Mouse (Mus musculus) neural tube, embryonic 14.5 days (tissue): ENCODE data around the gene Inca1. TPM values are rescaled to one million over a fixed set of nuclear protein-coding genes. Genes with fewer than 3 reads are reported as not detected.

Source experiments
- ATAC-seq: fragments of 200-750 bp; cut with Nextera tagmentation; 2 replicates; pipeline ENCODE4 v1.8.0; 2017; ENCODE audit warnings: low read depth, mild to moderate bottlenecking, moderate TSS enrichment, moderate library complexity
- H3K27ac ChIP-seq: fragments of 300-500 bp; sonication (generic); 2 replicates; pipeline ENCODE4 v1.5.1; 2014; ENCODE audit warnings: low read depth, mild to moderate bottlenecking, control low read depth, low read length, moderate library complexity, mixed read lengths
- H3K27me3 ChIP-seq: fragments of 300-500 bp; sonication (generic); 2 replicates; pipeline ENCODE4 v1.6.1; 2014; ENCODE audit warnings: low read length; ENCODE audit not compliant: control insufficient read depth, insufficient read depth
- H3K36me3 ChIP-seq: fragments of 300-500 bp; sonication (generic); 2 replicates; pipeline ENCODE4 v1.6.1; 2014; ENCODE audit warnings: low read length, mixed read lengths; ENCODE audit not compliant: control insufficient read depth, insufficient read depth
- H3K4me1 ChIP-seq: fragments of 300-500 bp; sonication (generic); 2 replicates; pipeline ENCODE4 v1.6.1; 2014; ENCODE audit warnings: low read length; ENCODE audit not compliant: control insufficient read depth, insufficient read depth
- H3K4me2 ChIP-seq: fragments of 300-500 bp; sonication (generic); 2 replicates; pipeline ENCODE4 v1.6.1; 2014; ENCODE audit warnings: mild to moderate bottlenecking, low read depth, low read length, control low read depth
- H3K4me3 ChIP-seq: fragments of 300-500 bp; sonication (generic); 2 replicates; pipeline ENCODE4 v1.5.1; 2014; ENCODE audit warnings: low read depth, low read length, control low read depth, mixed read lengths
- H3K9ac ChIP-seq: fragments of 300-500 bp; sonication (generic); replicated peaks from 2 replicates; pipeline ENCODE4 v1.6.1; 2014; ENCODE audit warnings: low read depth, mild to moderate bottlenecking, control low read depth, low read length, mixed read lengths
- H3K9me3 ChIP-seq: fragments of 300-500 bp; sonication (generic); 2 replicates; pipeline ENCODE4 v1.6.1; 2016; ENCODE audit warnings: low read length; ENCODE audit not compliant: control insufficient read depth
- WGBS: fragments of 180-500 bp; shearing (Covaris S2); extraction: QIAGEN DNeasy Blood & Tissue Kit; methylation state at CpG from one replicate; pipeline ENCODE4 v1.1.7; 2014; 5-methylcytosine and 5-hydroxymethylcytosine counted together
- polyA plus RNA-seq: library from polyadenylated mRNA; unstranded; fragments of >200 nt; fragmentation: Nextera tagmentation; extraction: Ambion mirVana; gene quantifications from 2 replicates; pipeline ENCODE4 v1.2.1, GENCODE M21; 2014

Inca1 gene
- polyA plus RNA-seq, 1 experiment from 2014 or later: 1.4 TPM

DNA sequence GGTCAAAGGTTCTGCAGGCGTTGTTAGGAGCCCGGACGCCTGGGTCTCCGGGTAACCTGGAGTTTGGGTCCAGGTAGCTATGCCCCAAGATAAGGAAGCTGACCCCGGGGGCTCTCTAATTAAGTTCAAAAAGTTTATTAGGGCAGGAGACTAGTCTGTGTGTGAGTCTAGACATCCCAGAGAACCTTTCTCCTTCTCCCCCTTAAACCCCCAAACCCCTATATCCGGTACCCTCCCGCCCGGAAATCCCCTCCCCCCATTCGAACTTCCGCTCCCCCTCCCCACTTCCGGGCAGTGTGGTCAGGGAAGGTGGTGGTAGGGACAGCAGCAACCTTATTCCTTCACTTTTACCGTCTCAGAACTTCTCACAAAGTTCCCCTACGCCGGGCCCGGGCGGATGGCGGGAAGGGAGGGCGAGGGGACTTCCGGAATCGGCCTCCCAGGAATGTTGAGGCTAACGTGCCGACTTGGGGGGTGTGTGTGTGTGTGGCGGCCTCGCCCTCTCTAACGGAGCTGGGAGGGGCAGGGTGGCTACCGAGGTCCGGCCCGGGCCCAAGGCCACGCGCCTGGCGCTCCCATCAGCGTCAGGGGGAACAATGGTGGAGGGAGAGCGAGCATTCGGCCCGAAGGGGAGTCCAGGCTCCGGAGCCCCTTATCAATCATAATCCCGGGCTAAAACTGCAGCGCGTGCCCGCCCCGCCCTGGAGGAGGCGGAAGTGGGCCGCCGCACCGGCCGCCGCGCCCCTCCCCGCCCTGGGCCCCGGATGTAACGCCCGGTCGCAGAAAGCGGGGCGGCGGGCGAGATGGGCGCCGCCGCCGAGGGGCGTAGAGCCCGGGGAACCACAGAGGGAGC, 46.4 kb downstream of the Inca1 start:
- WGBS: under 1% methylated on average over 45 of the region's 63 CpGs
- Histone ChIP-seq H3K36me3 (peaks cover 30% of the 10 kb centered on the region), H3K4me3 (peak overlapping the region; percentile 98), H3K27ac (peak overlapping the region; percentile 96), H3K4me2 (peak overlapping the region; percentile 91), H3K9ac (peak overlapping the region; percentile 95), H3K9me3 (no peaks in the 10 kb centered on the region), H3K4me1 (peaks cover 25% of the 10 kb centered on the region), H3K27me3 (no peaks in the 10 kb centered on the region)
- peak; percentile 60 for ATAC-seq

DNA sequence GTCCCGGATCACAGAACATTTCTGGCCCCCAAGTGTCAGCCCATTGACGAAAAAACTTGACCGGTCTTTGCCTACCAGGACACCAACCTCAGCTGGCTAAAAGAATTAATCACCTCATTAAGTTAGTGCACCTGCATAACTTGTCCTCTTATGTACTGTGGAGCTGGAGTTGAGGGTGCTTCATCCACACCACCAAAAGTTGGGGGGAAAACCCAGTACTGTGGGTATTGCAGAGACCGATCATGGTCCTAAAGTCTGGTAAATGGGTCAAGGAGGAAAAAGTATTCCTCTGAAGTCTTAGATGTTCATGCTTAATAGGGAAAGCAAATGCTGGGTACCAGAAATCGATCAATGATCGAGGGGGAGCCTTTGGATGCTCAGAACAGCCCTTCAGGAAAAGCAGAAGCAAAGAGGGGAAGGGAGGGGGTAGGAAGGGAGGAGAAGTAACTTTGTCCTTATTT, 47.0 kb downstream of the Inca1 start:
- Histone ChIP-seq H3K9me3 (no peaks in the 10 kb centered on the region), H3K9ac (peak overlapping the region; percentile 95; the same call in 1 of the 2 replicates), H3K4me3 (peak overlapping the region; percentile 98), H3K4me1 (peaks cover 31% of the 10 kb centered on the region), H3K36me3 (peaks cover 30% of the 10 kb centered on the region), H3K27me3 (no peaks in the 10 kb centered on the region), H3K27ac (no peak overlapping the region), H3K4me2 (peak overlapping the region; percentile 91)
- 68% methylated on average over 6 of the region's 6 CpGs for WGBS
- no peak for ATAC-seq

DNA sequence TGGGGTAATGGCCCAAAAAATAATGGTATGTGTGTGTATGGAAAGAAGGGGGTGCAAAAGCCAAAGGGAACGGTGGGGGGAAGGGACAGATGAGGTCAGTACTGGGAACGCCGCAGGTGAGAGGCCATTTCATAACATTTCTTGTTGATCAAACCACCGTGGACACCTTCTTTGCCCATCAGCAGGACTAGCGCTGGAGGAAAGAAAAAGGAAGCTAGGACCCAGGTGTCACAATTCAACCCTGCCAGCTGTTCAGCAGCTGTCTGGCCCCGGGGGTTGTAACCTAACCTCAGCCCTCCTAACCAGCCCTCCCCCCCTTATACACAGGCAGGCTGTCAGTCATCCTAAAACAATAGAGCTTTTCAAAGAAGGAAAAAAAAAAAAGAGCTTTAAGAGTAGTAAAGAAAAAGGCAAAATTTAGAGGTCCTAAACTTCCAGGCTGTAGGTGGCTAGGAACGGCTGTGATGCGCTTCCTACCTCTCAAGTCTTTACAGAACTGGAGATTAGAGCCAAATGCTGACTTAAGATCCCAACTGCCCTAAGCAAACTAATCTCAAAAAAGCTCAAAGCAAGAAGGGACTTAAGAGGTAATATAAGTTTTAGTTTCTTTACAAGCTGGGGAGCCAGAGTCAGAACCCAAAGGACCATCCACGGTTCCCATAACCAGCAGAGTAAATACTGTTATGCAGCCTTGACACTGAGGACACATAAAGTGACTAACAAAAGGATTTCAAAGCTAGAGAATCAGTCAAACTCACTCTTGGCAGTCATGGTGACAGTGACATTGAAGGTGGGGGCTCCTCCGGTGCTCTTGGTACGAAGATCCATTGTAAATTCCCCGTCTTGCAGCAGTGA, 47.7 kb downstream of the Inca1 start:
- Histone ChIP-seq H3K4me1 (peaks cover 34% of the 10 kb centered on the region), H3K4me2 (peak overlapping the region; percentile 91), H3K9me3 (no peaks in the 10 kb centered on the region), H3K9ac (no peak overlapping the region), H3K4me3 (peak overlapping the region; percentile 98; the same call in 1 of the 2 replicates), H3K36me3 (peaks cover 30% of the 10 kb centered on the region), H3K27ac (no peak overlapping the region), H3K27me3 (no peaks in the 10 kb centered on the region)
- WGBS: 72% methylated on average over 12 of the region's 12 CpGs
- ATAC-seq: no peak

DNA sequence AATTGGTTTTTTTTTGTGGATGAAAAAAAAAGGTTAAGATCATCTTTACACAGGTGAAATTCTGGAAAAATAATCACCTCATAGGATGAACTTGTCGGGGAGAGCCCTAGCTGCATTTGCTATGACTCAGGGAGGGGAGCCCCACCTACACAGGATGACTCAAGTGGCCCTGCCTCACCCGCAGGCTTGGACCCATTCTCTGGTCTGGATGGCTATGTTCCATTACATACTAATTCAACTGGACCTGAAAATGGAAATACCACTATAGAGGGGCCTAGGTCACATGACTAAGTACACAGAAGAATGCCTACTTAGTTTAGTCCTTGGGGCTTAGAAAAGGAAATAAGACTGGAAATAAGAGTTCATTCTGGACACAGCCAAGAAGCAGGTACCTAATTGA, 48.6 kb downstream of the Inca1 start:
- no peaks in the 10 kb centered on the region for H3K27me3 ChIP-seq
- H3K9ac ChIP-seq: no peak overlapping the region
- H3K4me3 ChIP-seq: no peak overlapping the region
- peaks cover 28% of the 10 kb centered on the region for H3K4me1 ChIP-seq
- no peak overlapping the region for H3K4me2 ChIP-seq
- no peaks in the 10 kb centered on the region for H3K9me3 ChIP-seq
- 85% methylated on average over 2 of the region's 2 CpGs for WGBS
- H3K27ac ChIP-seq: no peak overlapping the region
- no peak for ATAC-seq
- H3K36me3 ChIP-seq: peaks cover 30% of the 10 kb centered on the region

DNA sequence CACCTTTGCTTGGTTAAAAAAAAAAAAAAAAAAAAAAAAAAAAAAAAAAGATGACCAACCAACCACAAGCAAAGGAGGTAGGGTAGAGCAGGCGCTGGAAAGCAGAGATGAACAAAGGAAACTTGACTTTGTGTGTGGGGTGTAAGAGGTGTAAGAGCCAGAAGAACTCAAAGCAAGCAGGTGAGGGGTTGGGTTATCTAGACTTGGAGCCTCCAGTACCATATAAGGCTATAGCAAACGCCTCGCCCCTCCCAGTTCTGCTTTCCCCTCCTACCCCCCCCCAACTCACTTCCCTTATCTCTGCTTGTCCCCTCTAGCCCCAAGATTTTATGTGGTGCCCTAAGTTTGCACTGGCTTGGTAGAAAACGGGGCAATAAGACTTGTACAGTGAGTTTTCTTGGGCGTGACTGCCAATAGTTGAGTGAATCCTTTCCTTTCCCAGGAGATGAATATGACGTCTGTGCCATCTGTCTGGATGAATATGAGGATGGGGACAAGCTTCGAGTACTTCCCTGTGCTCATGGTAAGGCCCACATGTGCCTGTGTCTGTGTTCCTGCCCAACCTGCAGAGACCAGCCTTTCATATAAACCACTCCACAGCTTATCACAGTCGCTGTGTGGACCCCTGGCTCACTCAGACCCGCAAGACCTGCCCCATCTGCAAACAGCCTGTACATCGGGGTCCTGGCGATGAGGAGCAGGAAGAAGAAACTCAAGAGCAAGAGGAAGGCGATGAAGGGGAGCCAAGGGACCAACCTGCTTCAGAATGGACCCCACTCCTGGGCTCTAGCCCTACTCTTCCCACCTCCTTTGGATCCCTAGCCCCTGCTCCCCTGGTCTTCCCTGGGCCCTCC, 49.4 kb downstream of the Inca1 start:
- no peak overlapping the region for H3K4me3 ChIP-seq
- no peak overlapping the region for H3K9ac ChIP-seq
- no peaks in the 10 kb centered on the region for H3K27me3 ChIP-seq
- no peak overlapping the region for H3K27ac ChIP-seq
- no peak overlapping the region for H3K4me2 ChIP-seq
- no peak for ATAC-seq
- H3K4me1 ChIP-seq: peaks cover 28% of the 10 kb centered on the region
- H3K9me3 ChIP-seq: no peaks in the 10 kb centered on the region
- WGBS: 81% methylated on average over 12 of the region's 12 CpGs
- peaks cover 30% of the 10 kb centered on the region for H3K36me3 ChIP-seq

DNA sequence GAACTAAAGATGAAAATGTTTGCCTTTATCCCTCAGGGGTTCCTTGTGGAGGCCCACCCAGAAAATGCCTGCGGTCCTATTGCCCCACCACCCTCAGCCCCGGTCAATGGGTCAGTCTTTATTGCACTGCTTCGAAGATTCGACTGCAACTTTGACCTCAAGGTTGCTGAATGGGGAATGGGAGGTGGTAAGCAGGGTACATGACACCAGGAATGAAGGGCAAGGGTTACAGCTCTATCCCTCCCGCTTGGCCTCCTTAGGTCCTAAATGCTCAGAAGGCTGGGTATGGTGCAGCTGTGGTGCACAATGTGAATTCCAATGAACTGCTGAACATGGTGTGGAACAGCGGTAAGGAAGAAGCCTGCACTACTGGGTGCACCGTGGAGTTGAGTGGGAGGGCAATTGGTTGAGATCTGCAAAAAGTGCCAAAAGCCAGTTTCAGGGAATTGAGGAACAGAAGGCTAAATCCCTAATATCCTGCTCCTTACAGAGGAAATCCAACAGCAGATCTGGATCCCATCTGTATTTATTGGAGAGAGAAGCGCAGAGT, 50.7 kb downstream of the Inca1 start:
- Histone ChIP-seq H3K9me3 (no peaks in the 10 kb centered on the region), H3K27me3 (no peaks in the 10 kb centered on the region), H3K36me3 (peaks cover 40% of the 10 kb centered on the region), H3K4me1 (peaks cover 30% of the 10 kb centered on the region), H3K27ac (no peak overlapping the region), H3K4me2 (peak overlapping the region; percentile 100; the same call in 1 of the 2 replicates), H3K9ac (no peak overlapping the region), H3K4me3 (no peak overlapping the region)
- WGBS: 81% methylated on average over 8 of the region's 8 CpGs
- no peak for ATAC-seq

DNA sequence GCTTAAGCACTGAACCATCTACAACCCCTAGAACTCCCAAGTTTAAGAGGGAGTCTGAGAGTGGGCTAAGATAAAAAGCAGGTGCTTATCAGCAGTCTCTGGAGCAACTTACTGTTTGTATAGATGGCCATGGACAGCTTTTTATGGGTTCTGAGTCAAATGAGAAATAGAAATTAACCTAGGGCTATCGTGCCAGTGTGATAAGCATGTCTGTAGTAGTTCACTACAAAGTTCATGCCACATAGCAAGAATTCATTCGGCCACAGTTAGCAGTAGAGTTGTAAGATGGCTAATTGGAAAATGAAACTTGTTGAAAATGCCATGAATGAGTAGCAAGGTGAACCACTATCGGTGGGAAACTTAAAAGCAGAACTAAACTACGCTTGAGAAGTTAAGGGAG, 51.4 kb downstream of the Inca1 start:
- H3K9me3 ChIP-seq: no peaks in the 10 kb centered on the region
- H3K4me1 ChIP-seq: peaks cover 30% of the 10 kb centered on the region
- peaks cover 42% of the 10 kb centered on the region for H3K36me3 ChIP-seq
- peak overlapping the region; percentile 70; the same call in 1 of the 2 replicates for H3K9ac ChIP-seq
- H3K4me3 ChIP-seq: peak overlapping the region; percentile 77; the same call in 1 of the 2 replicates
- peak overlapping the region; percentile 100 for H3K4me2 ChIP-seq
- no peaks in the 10 kb centered on the region for H3K27me3 ChIP-seq
- no peak overlapping the region for H3K27ac ChIP-seq
- no peak for ATAC-seq
- 88% methylated on average over 4 of the region's 4 CpGs for WGBS

DNA sequence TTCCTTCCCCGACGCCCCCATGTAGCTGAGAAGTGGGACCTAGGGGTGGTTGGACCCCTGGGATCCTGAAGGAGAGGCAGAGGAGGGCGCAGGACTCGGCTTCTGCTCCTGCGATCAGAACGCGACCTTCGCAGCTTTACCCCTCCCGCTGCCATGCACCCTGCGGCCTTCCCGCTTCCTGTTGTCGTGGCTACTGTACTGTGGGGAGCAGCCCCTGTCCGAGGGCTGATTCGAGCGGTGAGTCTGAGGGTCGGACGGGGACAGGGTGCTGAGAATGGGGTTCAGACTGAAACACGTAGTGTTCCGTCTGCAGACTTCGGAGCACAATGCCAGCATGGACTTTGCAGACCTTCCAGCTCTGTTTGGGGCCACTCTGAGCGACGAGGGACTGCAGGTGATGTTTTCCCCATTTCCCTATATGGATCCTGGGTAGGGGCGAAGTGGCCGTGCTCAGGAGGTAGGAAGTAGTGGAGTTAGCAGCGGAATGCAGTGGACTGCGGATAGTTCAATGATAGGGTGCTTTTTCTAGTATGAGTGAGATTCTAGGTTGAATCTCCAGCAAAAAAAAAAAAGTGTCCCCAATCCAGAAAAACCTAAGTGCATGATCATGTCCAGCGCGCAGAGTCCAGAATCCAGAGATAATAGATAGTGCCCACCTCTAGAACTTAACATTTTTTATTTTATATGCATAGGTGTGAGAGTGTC, 52.1 kb downstream of the Inca1 start:
- peaks cover 42% of the 10 kb centered on the region for H3K36me3 ChIP-seq
- H3K4me1 ChIP-seq: peaks cover 26% of the 10 kb centered on the region
- WGBS: 4% methylated on average over 28 of the region's 28 CpGs

More for the DNA sequence above, 52.1 kb downstream of the Inca1 start:
- Histone ChIP-seq H3K9me3 (no peaks in the 10 kb centered on the region), H3K27ac (peak overlapping the region; percentile 84), H3K9ac (peak overlapping the region; percentile 70), H3K4me3 (peak overlapping the region; percentile 77), H3K27me3 (no peaks in the 10 kb centered on the region), H3K4me2 (peak overlapping the region; percentile 100)
- no peak for ATAC-seq
